Mouse (Mus musculus) brain, embryonic 18.5 days (tissue): ENCODE measurements at regions not wholly inside any gene's neighbourhood (a gene's known extent, or its start where the extent isn't known, plus 50 kb on each side); places are given as distances from the start of the nearest gene placed in this dataset.
"Not testable (repeated sequence)": the region's sequence is repeated elsewhere in the genome, so short reads cannot be mapped to it uniquely, and the experiment has no call there.

Experiments
- DNase-seq: peaks from one replicate; pipeline ENCODE4 v3.0.0-alpha.2; 2012; ENCODE audit warnings: low read depth, low spot score

DNA sequence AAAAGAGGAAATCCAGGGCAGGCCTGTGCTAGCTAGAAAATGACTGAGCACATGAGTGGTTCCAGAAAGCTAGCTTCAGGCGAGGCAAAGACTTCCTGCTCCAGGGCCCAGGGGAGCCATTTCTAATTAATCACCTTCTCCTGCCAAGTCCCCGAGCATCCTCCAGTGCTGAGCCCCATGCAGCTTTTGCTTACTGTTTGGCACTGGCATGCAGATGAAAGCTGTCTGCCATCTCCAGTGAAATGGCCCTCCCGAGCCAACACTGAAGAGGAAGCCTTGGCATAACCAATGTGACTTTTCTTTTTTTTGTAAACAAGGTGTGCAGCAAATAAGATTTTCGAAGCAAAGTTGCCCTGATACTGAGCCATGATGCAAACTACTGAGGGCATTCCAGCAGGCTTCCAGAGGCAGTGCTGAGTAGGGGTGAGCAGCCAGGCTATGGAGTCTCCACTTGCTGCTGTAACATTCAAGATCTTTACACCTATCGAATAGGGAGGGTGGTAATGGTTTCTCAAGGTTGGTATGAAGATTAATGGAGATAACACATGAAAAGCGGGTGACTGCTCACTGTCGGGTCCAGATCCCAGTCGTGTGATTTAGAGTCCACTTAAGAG is 125.4 kb upstream of the Immp2l start:
- DNase-seq, result no peak

DNA sequence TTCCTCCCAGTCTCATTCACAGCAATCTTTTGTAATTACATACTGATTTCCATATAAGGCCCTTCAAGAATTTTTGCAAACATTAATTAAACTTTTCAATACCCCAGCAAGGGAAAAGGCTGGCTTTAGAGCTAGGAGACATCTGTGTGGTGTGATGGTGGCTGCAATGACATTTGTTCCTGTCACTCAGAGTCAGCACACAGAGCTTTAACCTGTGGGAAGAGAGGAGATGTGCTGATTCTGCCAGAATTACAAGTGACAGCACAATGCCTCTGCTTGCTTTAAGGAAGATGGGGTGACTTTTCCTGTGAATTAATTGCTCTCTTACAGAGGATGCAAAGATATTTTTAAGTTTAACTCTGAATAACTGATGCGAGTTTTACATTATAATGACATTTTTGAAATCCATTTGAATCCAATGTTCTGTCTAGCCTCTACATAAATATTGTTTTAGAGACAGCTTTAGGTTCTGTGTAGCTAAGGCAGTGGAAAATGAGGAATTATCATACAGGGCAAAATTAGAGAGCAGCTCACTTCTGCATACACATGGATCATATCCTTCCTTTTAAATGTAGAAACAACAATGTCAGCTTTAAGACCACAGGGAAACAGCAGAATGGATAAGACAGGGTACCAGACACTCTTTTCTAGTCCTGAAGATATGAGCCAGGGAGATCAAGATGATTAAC is 118.1 kb upstream of the Immp2l start:
- DNase-seq, result no peak

DNA sequence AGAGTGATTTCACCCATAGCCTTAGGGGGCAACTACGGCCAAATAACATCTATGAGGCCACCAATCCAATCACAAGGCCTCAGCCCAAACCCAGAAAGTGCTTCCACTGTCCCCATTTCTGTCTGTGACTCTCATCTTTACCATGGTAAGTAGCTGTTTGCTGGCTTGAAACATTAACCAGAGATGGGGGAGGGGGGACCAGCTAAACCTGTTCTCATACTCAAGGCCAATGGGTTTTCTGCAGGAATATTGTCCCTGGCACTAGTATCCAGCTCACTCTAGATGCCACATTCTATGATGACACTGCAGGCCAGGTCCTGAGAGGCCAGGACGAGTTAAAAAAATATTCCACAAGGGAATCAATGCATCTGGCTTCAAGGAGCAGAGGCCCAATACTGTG is 117.1 kb upstream of the Immp2l start:
- no peak for DNase-seq

- DNase-seq, result no peak
These were observed 114.8 kb upstream of the Immp2l start for GRCm38 (mm10) chr12:40908809-40909795.

DNA sequence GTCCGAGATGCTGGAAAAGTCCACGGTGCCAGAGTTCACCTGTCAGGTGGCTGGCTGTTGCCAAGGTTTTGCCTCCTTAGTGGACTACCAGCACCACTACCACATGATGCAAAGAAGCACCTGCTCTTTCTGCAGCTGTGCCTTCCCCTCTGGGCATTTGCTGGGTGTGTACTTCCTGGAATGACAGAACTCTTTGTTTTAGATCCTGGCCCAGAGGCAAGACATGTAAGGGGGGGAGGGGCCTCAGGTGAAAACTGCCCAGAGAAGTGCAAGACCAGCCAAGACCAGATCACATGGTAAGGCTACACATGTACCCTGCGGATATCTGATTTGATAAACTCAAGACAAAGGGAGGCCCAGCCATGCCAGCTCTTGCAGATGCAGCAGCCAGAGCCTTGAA is 106.4 kb upstream of the Immp2l start:
- no peak for DNase-seq

- DNase-seq, result no peak
These were observed 101.9 kb upstream of the Immp2l start for GRCm38 (mm10) chr12:40921988-40922387.

DNA sequence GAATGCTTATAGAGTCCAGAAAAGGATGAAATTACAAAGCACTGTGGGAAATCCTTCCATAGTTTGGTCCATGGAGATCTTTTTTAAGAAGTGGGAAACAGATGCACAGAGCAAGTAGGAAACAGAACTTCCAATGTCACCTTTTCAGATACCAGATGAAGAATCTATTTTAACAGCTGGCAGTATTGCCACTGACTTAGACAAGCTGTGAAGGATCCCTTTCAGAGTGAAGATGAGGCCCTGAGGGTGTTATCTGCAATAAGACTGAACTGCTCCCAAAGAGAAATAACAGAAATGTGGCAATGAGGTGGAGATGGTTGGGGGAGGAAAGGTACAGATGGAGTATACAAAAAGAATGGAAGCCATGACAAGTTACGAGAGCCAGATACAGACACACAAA is 97.2 kb upstream of the Immp2l start:
- DNase-seq, result no peak

DNA sequence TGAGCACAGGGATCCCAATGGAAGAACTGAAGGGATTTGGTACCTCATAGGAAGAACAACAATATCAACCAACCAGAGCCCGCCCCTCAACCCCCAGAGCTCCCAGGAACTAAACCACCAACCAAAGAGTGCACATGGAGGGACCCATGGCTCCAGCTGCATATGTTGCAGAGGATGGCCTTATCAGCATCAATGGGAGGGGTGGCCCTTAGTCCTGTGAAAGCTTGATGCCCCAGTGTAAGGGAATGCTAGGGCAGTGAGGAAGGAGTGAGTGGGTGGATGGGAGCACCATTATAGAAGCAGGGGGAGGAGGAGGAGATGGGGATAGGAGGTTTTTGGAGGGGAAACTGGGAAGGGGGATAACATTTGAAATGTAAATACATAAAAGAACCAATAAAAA is 94.5 kb upstream of the Immp2l start:
- not testable (repeated sequence) for DNase-seq

DNA sequence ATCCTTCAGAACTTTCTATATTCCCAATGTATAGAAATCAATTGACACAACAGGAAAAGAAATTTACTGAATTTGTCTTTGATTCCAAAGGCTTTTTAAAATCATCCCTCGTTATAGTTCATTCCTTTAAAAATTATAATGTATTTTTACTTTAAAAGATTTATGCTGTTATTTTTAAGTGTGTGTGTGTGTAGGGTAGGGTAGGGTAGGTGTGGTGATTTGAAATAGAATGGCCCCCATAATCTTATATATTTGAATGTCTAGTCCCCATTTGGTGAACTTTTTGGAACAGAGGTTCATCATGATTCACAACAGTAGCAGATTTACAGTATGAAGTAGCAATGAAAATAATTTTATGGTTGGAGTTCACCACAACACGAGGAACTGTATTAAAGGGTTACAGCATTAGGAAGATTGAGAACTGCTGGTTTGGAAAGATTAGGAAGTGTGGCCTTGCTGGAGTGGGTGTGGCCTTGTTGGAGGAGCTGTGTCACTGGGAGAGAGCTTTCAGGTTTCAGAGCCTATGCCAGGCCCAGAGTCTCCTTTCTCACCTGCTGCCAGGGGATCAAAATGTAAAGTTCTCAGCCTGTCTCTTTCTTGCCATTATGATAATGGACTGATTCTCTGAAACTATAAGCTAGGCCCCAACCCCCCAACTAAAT is 88.7 kb upstream of the Immp2l start:
- no peak for DNase-seq

- DNase-seq, result peak; percentile 10
These were observed 86.9 kb upstream of the Immp2l start for GRCm38 (mm10) chr12:40937037-40937436.

DNA sequence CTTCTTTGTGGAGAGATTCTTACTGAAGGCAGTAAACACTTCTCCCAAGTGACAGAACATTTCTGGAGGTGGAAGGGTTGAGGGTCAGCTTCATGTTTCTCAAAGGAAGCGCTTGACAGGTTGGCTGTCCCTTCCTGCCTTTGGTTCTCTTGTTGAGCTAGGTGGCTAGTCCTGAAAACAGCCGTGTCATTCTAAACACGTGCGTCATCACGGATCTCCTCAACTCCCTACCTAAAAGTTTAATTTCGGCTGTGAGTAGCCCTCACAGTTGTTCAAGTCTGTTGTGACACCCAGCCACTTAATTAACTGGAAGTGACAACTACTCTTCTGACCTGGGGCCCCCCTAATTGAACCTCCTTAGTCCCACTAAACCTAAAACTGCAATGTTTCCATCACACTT is 77.0 kb upstream of the Immp2l start:
- DNase-seq, result no peak

DNA sequence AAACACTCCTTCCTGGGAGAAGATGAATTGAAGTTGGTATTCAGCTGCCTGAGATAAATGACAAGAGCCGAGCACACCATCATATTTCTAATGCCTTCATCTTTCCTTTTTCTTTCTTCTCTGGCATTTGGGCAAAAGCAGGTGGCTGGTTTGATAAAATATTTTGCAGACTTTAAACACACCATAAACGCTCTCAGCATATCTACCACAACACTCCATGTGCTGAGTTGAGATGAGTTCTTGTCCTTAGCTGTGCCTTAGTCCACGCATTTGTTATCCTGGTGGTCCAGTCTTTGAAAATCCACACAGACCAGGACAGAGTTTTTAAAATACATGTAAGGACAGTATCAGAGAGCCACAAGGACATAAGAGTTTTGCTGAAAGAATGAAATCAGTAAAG is 74.3 kb upstream of the Immp2l start:
- DNase-seq, result no peak

DNA sequence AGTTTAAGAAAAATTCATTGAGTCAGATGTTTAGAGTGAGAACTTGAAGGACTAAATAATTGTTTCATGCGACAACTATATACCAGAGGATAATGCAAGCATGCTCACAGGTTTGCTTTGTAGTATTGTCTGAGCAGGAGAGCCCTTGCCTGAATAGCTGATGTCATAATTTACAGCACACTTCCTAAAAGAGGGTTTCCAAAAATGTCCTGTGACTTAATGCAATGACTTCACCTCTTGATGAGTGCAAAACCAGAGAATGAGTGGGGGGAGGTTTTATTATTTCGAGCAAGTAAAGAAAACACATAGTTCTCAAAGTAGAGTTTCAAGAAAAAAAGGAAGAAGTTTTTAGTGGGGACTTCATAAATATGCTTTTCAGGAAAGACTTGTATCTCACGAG is 65.4 kb upstream of the Immp2l start:
- DNase-seq, result no peak

DNA sequence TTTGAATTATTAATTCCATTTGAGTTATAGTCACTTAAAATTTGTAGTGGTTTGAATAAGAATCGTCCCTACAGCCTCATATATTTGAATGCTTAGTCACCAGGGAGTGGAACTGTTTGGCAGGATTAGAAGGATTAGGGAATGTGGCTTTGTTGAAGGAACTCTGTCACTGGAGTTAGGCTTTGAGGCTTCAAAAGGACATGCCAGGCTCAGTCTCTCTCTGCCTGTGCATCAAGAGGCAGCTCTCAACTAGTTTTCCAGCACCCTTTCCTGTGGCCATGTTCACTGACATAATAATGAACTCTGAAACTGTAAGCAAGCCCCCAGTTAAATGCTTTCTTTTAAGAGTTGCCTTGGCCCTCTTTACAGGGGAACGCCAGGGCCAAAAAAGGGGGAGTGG is 58.9 kb upstream of the Immp2l start:
- DNase-seq, result no peak

GRCm38 (mm10) chr12:40966308-40966707 is 57.6 kb upstream of the Immp2l start:
- no peak for DNase-seq

- not testable (repeated sequence) for DNase-seq
These were observed 57.2 kb upstream of the Immp2l start for GRCm38 (mm10) chr12:40966723-40967122.

DNA sequence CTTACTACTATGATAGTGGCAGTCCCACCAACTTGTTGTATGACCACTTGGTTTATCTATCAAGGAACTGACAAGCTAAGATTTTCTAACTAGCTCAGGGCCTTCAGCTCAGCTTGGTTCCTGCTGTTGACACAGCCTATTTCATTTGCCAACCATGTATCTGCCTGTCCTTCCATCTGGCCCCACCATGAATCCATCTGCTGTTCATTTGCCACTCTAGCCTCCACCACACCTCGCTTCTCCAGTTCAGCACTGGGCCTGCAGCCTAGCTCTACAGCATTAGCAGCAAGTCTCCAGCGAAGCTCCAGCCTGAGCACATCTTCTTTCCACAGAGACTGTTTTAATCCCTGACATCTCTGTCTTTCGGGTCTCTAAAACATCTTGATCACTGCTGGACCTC is 51.0 kb upstream of the Immp2l start:
- DNase-seq, result no peak
